In genomic region chr6:133934667-133935066, GRCm38 (mm10) we compare ENCODE assay signal across 20 mouse cellular contexts.
DNase-seq lines count a peak whose midpoint lies in the region; ATAC-seq and TF ChIP-seq lines count a peak whose summit lies in the region.
"Had no signal": no experiment of that assay in that cellular context is flagged by ENCODE, and none has a peak within 500 bp of the region (broad histone marks: within the 10 kb centered on the region; RNA-seq: fewer than 3 reads in every experiment).

No protein-coding gene starts in this region.

- H3K4me2 ChIP-seq in kidney, embryonic 15.5 days: no peak overlapping the region
- no peak overlapping the region for H3K4me2 ChIP-seq in midbrain, embryonic 12.5 days (replicated peaks)
- H3K4me2 ChIP-seq in midbrain, postnatal 0 days (ENCODE audit: low read depth, low read length, poor library complexity, severe bottlenecking): no peak overlapping the region
- H3K4me2 ChIP-seq: forebrain, embryonic 15.5 days; heart, embryonic 13.5 days had no signal

- H3K36me3 ChIP-seq in kidney, embryonic 15.5 days: no peaks in the 10 kb centered on the region
- H3K36me3 ChIP-seq in midbrain, embryonic 12.5 days: no peaks in the 10 kb centered on the region
- H3K36me3 ChIP-seq in midbrain, postnatal 0 days (ENCODE audit: insufficient read depth, low read length): no peaks in the 10 kb centered on the region
- H3K36me3 ChIP-seq: forebrain, embryonic 15.5 days; heart, embryonic 13.5 days; hindbrain, embryonic 10.5 days had no signal

- no peak overlapping the region for H3K27ac ChIP-seq in kidney, embryonic 15.5 days
- no peak overlapping the region for H3K27ac ChIP-seq in midbrain, embryonic 12.5 days (replicated peaks)
- no peak overlapping the region for H3K27ac ChIP-seq in midbrain, postnatal 0 days (ENCODE audit: low read depth, low read length)
- H3K27ac ChIP-seq: forebrain, embryonic 15.5 days; heart, adult 2 months; heart, embryonic 13.5 days; hindbrain, embryonic 10.5 days had no signal

- H3K27me3 ChIP-seq in kidney, embryonic 15.5 days: no peaks in the 10 kb centered on the region
- no peaks in the 10 kb centered on the region for H3K27me3 ChIP-seq in midbrain, embryonic 12.5 days
- no peaks in the 10 kb centered on the region for H3K27me3 ChIP-seq in midbrain, postnatal 0 days (ENCODE audit: insufficient read depth, low read length)
- H3K27me3 ChIP-seq: forebrain, embryonic 15.5 days; heart, embryonic 13.5 days had no signal

- no peaks in the 10 kb centered on the region for H3K9me3 ChIP-seq in kidney, embryonic 15.5 days (replicated peaks)
- H3K9me3 ChIP-seq in midbrain, embryonic 12.5 days: no peaks in the 10 kb centered on the region
- no peaks in the 10 kb centered on the region for H3K9me3 ChIP-seq in midbrain, postnatal 0 days (ENCODE audit: low read length)
- H3K9me3 ChIP-seq: forebrain, embryonic 15.5 days; heart, embryonic 13.5 days; hindbrain, embryonic 10.5 days had no signal

- peak; percentile 86 for DNase-seq in heart, adult 11 months
- no peak for DNase-seq in heart, postnatal 14 days
- no peak for DNase-seq in kidney, postnatal 10 days
- no peak for DNase-seq in midbrain, postnatal 0 days (ENCODE audit: low spot score)
- DNase-seq: adrenal gland, postnatal 14 days; cerebellum, adult 11-12 months; cerebellum, adult 9-10 months; cerebellum, postnatal 25 days; gastrocnemius, postnatal 36 days; heart, adult 2 months had no signal

- 0 out of 2 replicates have a peak, but pooled peaks have one; percentile 25 for ATAC-seq in kidney, embryonic 15.5 days (replicated peaks; ENCODE audit: low FRiP score)
- ATAC-seq in midbrain, embryonic 12.5 days (ENCODE audit: low FRiP score, low read depth): peak; percentile 24; the same call in 1 of the 2 replicates
- no peak for ATAC-seq in midbrain, postnatal 0 days (ENCODE audit: low FRiP score)
- ATAC-seq in monocyte, adult 5-6 weeks (replicated peaks; ENCODE audit: insufficient number of reproducible peaks, low FRiP score, low TSS enrichment, poor library complexity, severe bottlenecking): 0 out of 2 replicates have a peak, but pooled peaks have one; percentile 9
- no peak for ATAC-seq in activated CD4-positive, CD25-positive, alpha-beta regulatory T cell, adult 4 months
- ATAC-seq: forebrain, embryonic 15.5 days; hindbrain, embryonic 16.5 days; inflammation-experienced regulatory T-cells, adult 6 months had no signal

- intact Hi-C loops in heart, postnatal 14 days (cut with DNase I): no loop called here

- 90% methylated on average over 7 of the region's 7 CpGs for WGBS in kidney, embryonic 15.5 days
- WGBS in midbrain, embryonic 12.5 days: 88% methylated on average over 7 of the region's 7 CpGs
- WGBS in midbrain, postnatal 0 days: 92% methylated on average over 7 of the region's 7 CpGs

- no peaks in the 10 kb centered on the region for H3K4me1 ChIP-seq in kidney, embryonic 15.5 days
- H3K4me1 ChIP-seq in midbrain, embryonic 12.5 days: no peaks in the 10 kb centered on the region
- H3K4me1 ChIP-seq in midbrain, postnatal 0 days (ENCODE audit: insufficient read depth, low read length): no peaks in the 10 kb centered on the region
- H3K4me1 ChIP-seq: forebrain, embryonic 15.5 days; heart, embryonic 13.5 days had no signal

- H3K4me3 ChIP-seq in kidney, embryonic 15.5 days (replicated peaks): no peak overlapping the region
- no peak overlapping the region for H3K4me3 ChIP-seq in midbrain, embryonic 12.5 days
- H3K4me3 ChIP-seq in midbrain, postnatal 0 days (ENCODE audit: low read depth, low read length): no peak overlapping the region
- H3K4me3 ChIP-seq: erythroblast, embryonic 14.5 days; forebrain, embryonic 15.5 days; heart, adult 2 months; heart, embryonic 13.5 days; hindbrain, embryonic 10.5 days had no signal

- TF ChIP-seq CTCF in midbrain, postnatal 0 days (IDR thresholded peaks at IDR 0.05): no peak

- H3K9ac ChIP-seq in kidney, embryonic 15.5 days: no peak overlapping the region
- H3K9ac ChIP-seq in midbrain, embryonic 12.5 days (replicated peaks): no peak overlapping the region
- H3K9ac ChIP-seq in midbrain, postnatal 0 days (replicated peaks; ENCODE audit: low read length, poor library complexity, severe bottlenecking): no peak overlapping the region
- H3K9ac ChIP-seq: forebrain, embryonic 15.5 days; heart, embryonic 13.5 days had no signal

Comparison
In these comparisons a context has a peak if more than half of its experiments do, and no peak if none do; other contexts are left out.
1. ATAC-seq: peak in kidney, embryonic 15.5 days (single experiment), midbrain, embryonic 12.5 days (single experiment) and monocyte, adult 5-6 weeks (single experiment); none in midbrain, postnatal 0 days (single experiment) and activated CD4-positive, CD25-positive, alpha-beta regulatory T cell, adult 4 months (single experiment).